Mouse (Mus musculus) ES-E14 (cell line): ENCODE results near the gene Astn1. TPM values are rescaled to one million over a fixed set of nuclear protein-coding genes. Genes with fewer than 3 reads are reported as not detected.

Source experiments
- DNase-seq: peaks from one replicate; pipeline ENCODE4 v3.0.0-alpha.2; 2013; ENCODE audit warnings: low read depth, low spot score
- H3K27ac ChIP-seq: 2 replicates; pipeline ENCODE4 v1.5.1; 2012; ENCODE audit warnings: low read depth, mild to moderate bottlenecking, low read length, moderate library complexity, mixed read lengths; ENCODE audit not compliant: poor library complexity, insufficient read depth, severe bottlenecking
- H3K36me3 ChIP-seq: 2 replicates; pipeline ENCODE4 v1.6.1; 2012; ENCODE audit warnings: mild to moderate bottlenecking, low read length, moderate library complexity, mixed read lengths; ENCODE audit not compliant: control insufficient read depth, poor library complexity, insufficient read depth, severe bottlenecking
- H3K4me1 ChIP-seq, 2 experiments: fragments of 150-350 bp in 1 of 2; sonication (generic) in 1 of 2; 2 replicates each; pipeline ENCODE4 v1.6.1; 2012; ENCODE audit warnings: low read length in 2 of 2, mild to moderate bottlenecking in 1 of 2, mixed read lengths in 1 of 2; ENCODE audit not compliant: control insufficient read depth in 2 of 2, insufficient read depth in 2 of 2, poor library complexity in 1 of 2
- H3K4me3 ChIP-seq, 2 experiments: fragments of 150-350 bp in 1 of 2; sonication (generic) in 1 of 2; 2 replicates each; pipeline ENCODE4 v1.5.1; 2012; ENCODE audit warnings: low read length in 2 of 2, low read depth in 1 of 2, mild to moderate bottlenecking in 1 of 2, mixed read lengths in 1 of 2; ENCODE audit not compliant: insufficient read depth in 1 of 2, poor library complexity in 1 of 2, severe bottlenecking in 1 of 2
- H3K9ac ChIP-seq: 2 replicates; pipeline ENCODE4 v1.6.1; 2012; ENCODE audit warnings: low read depth, mild to moderate bottlenecking, low read length, mixed read lengths; ENCODE audit not compliant: poor library complexity, insufficient read depth, severe bottlenecking
- H3K9me3 ChIP-seq: fragments of 150-350 bp; sonication (generic); 2 replicates; pipeline ENCODE4 v1.6.1; 2012; ENCODE audit warnings: low read depth, mild to moderate bottlenecking, low read length; ENCODE audit not compliant: control insufficient read depth, insufficient read depth
- CHD2 ChIP-seq: IDR thresholded peaks from 2 replicates; pipeline ENCODE4 v1.6.1; 2014; ENCODE audit warnings: mild to moderate bottlenecking, low read depth, low read length, inconsistent platforms
- HCFC1 ChIP-seq: IDR thresholded peaks from 2 replicates; pipeline ENCODE4 v1.6.1; 2012; ENCODE audit warnings: low read length, inconsistent platforms, borderline replicate concordance; ENCODE audit not compliant: insufficient read depth
- MAFK ChIP-seq: IDR thresholded peaks from 2 replicates; pipeline ENCODE4 v1.6.1; 2014; ENCODE audit warnings: mild to moderate bottlenecking, low read depth, low read length, inconsistent platforms; ENCODE audit not compliant: insufficient read depth
- ZC3H11A ChIP-seq: IDR thresholded peaks from 2 replicates; pipeline ENCODE4 v1.6.1; 2012; ENCODE audit warnings: low read depth, mild to moderate bottlenecking, inconsistent platforms, low read length, borderline replicate concordance
- ZNF384 ChIP-seq: IDR thresholded peaks from 2 replicates; pipeline ENCODE4 v1.6.1; 2012; ENCODE audit warnings: low read depth, low read length, inconsistent platforms
- in situ Hi-C, 2 experiments: fragments of 600-800 bp; cut with MboI; formaldehyde crosslinking; loops; one replicate each; pipeline ENCODE4 v1.15.1; 2025; ENCODE audit warnings: low sequenced_read_pairs in 2 of 2, inconsistent platforms in 1 of 2; ENCODE audit not compliant: unreplicated experiment in 2 of 2
- total RNA-seq: library from RNA; depleted of rRNA; stranded (reverse); fragments of 300-350 nt; gene quantifications from 2 replicates; pipeline ENCODE4 v1.2.3, GENCODE M21; 2012

Gene Astn1
- total RNA-seq, 1 experiment, result 0.85 TPM

DNA sequence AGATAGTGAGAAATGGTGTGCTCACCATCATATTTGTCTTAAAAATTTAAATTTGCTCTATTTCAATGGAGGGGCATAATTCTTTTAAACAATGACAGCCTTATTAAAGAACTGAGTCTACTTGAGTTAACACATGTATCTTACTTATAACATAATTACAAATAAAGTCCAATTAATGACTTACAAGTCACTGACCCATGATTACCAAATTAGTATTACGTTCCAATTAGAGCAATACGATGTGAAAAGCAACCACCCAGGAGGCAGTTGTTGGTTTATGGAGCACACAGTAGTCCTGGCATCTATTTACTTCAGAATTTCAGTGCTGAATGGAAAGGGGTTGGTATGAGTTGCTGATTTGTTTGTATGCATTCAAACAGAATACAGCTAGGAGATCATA lies 237.4 kb downstream of the Astn1 start:
- no peak overlapping the region for H3K9ac ChIP-seq
- H3K4me1 ChIP-seq, result no peaks in the 10 kb centered on the region
- no peaks in the 10 kb centered on the region for H3K9me3 ChIP-seq
- in situ Hi-C loops, result no loop called here
- no peaks in the 10 kb centered on the region for H3K36me3 ChIP-seq
- DNase-seq, result no peak
- TF ChIP-seq ZC3H11A (no peak), CHD2 (no peak), MAFK (no peak), ZNF384 (no peak), HCFC1 (no peak)
- H3K4me3 ChIP-seq, result no peak overlapping the region
- no peak overlapping the region for H3K27ac ChIP-seq

GRCm38 (mm10) chr1:158603056-158603455 lies 241.0 kb downstream of the Astn1 start:
- H3K4me3 ChIP-seq, result no peak overlapping the region
- H3K27ac ChIP-seq, result no peak overlapping the region
- no peaks in the 10 kb centered on the region for H3K9me3 ChIP-seq
- H3K36me3 ChIP-seq, result no peaks in the 10 kb centered on the region
- in situ Hi-C loops, result no loop called here
- H3K4me1 ChIP-seq, result no peaks in the 10 kb centered on the region
- TF ChIP-seq MAFK (no peak), ZC3H11A (no peak), HCFC1 (no peak), ZNF384 (no peak), CHD2 (no peak)
- no peak overlapping the region for H3K9ac ChIP-seq
- no peak for DNase-seq

- H3K4me1 ChIP-seq, result no peaks in the 10 kb centered on the region
- no peaks in the 10 kb centered on the region for H3K9me3 ChIP-seq
- in situ Hi-C loops, result no loop called here
- no peaks in the 10 kb centered on the region for H3K36me3 ChIP-seq
- no peak for DNase-seq
- no peak overlapping the region for H3K9ac ChIP-seq
- no peak for TF ChIP-seq HCFC1
- no peak for TF ChIP-seq MAFK
- no peak for TF ChIP-seq ZNF384
- H3K27ac ChIP-seq, result no peak overlapping the region
- no peak overlapping the region for H3K4me3 ChIP-seq
These were observed 242.1 kb downstream of the Astn1 start for GRCm38 (mm10) chr1:158604149-158604548.

- Histone ChIP-seq H3K4me3 (no peak overlapping the region), H3K27ac (no peak overlapping the region), H3K9ac (no peak overlapping the region), H3K4me1 (no peaks in the 10 kb centered on the region), H3K36me3 (no peaks in the 10 kb centered on the region), H3K9me3 (no peaks in the 10 kb centered on the region)
- TF ChIP-seq ZNF384, result no peak
- no peak for TF ChIP-seq HCFC1
- no peak for TF ChIP-seq ZC3H11A
- TF ChIP-seq CHD2, result no peak
- no peak for TF ChIP-seq MAFK
- no peak for DNase-seq
- in situ Hi-C loops, result no loop called here
These were observed 243.5 kb downstream of the Astn1 start for GRCm38 (mm10) chr1:158605597-158605996.

GRCm38 (mm10) chr1:158606324-158606723 lies 244.3 kb downstream of the Astn1 start:
- no peak overlapping the region for H3K9ac ChIP-seq
- H3K27ac ChIP-seq, result no peak overlapping the region
- TF ChIP-seq HCFC1 (no peak), CHD2 (no peak), ZNF384 (no peak), MAFK (no peak), ZC3H11A (no peak)
- DNase-seq, result no peak
- in situ Hi-C loops, result no loop called here
- H3K4me1 ChIP-seq, result no peaks in the 10 kb centered on the region
- H3K9me3 ChIP-seq, result no peaks in the 10 kb centered on the region
- H3K36me3 ChIP-seq, result no peaks in the 10 kb centered on the region
- no peak overlapping the region for H3K4me3 ChIP-seq
